Mouse (Mus musculus) lung, postnatal 0 days (tissue): ENCODE measurements around the gene Sptlc2.

Experiments
- CTCF ChIP-seq: IDR thresholded peaks from 2 replicates; pipeline ENCODE4 v1.5.1; 2016; ENCODE audit warnings: antibody characterized with exemption, mild to moderate bottlenecking
- EP300 ChIP-seq: IDR thresholded peaks from 2 replicates; pipeline ENCODE4 v1.6.1; 2016; ENCODE audit warnings: antibody characterized with exemption, mild to moderate bottlenecking, control low read depth

GRCm38 (mm10) chr12:87265444-87265843, 122.7 kb downstream of the Sptlc2 start:
- TF ChIP-seq CTCF (no peak), EP300 (no peak)
